Mouse (Mus musculus) heart, adult 2 months (tissue): ENCODE measurements around the gene Rfx3.

ENCODE experiments used
- CTCF ChIP-seq: fragments of 200-600 bp; IDR thresholded peaks from 2 replicates; pipeline ENCODE4 v1.8.1; 2022; ENCODE audit warnings: antibody characterized with exemption, mild to moderate bottlenecking, moderate library complexity
- EP300 ChIP-seq: fragments of 200-500 bp; IDR thresholded peaks from 2 replicates; pipeline ENCODE4 v1.6.1; 2011; ENCODE audit warnings: low read depth, low read length, control low read depth; ENCODE audit not compliant: insufficient read depth
- POLR2A ChIP-seq: fragments of 200-500 bp; IDR thresholded peaks from 2 replicates; pipeline ENCODE4 v1.6.1; 2011; ENCODE audit warnings: mild to moderate bottlenecking, low read depth, low read length, control low read depth; ENCODE audit not compliant: insufficient read depth

DNA sequence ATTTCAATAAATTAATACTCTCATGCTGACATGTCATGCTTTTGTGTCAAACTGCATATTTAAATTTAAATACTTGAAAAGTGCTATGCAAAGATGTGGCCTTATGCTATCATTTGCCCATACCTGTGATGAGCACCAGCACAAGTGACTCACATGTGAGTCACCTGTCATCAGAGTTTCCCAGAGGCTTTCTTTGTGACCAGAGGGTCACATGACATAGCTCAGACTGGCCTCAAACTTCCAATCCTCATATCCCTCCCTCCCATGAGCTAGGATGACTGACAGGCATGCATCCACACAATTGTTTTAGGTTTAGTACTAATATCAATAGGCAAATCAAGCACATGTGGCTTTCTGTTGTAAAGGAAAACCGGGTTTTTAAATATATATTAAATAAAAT, 162.0 kb downstream of the Rfx3 start:
- TF ChIP-seq POLR2A, result no peak
- TF ChIP-seq CTCF, result no peak
- no peak for TF ChIP-seq EP300
